Mouse (Mus musculus) lung, embryonic 16.5 days (tissue): ENCODE measurements at regions not wholly inside any gene's neighbourhood (a gene's known extent, or its start where the extent isn't known, plus 50 kb on each side); places are given as distances from the start of the nearest gene placed in this dataset.

Experiments
- ATAC-seq: fragments of 200-750 bp; cut with Nextera tagmentation; 2 replicates; pipeline ENCODE4 v1.8.0; 2017; ENCODE audit warnings: low read depth, mild to moderate bottlenecking, moderate library complexity
- H3K27ac ChIP-seq: fragments of 300-500 bp; sonication (generic); 2 replicates; pipeline ENCODE4 v1.5.1; 2014; ENCODE audit warnings: mild to moderate bottlenecking, control low read depth, low read length
- H3K27me3 ChIP-seq: fragments of 300-500 bp; sonication (generic); 2 replicates; pipeline ENCODE4 v1.6.1; 2014; ENCODE audit warnings: low read depth, low read length, mixed read lengths; ENCODE audit not compliant: control insufficient read depth, insufficient read depth
- H3K36me3 ChIP-seq: fragments of 300-500 bp; sonication (generic); 2 replicates; pipeline ENCODE4 v1.6.1; 2014; ENCODE audit warnings: low read length; ENCODE audit not compliant: control insufficient read depth, insufficient read depth
- H3K4me1 ChIP-seq: fragments of 300-500 bp; sonication (generic); replicated peaks from 2 replicates; pipeline ENCODE4 v1.6.1; 2014; ENCODE audit warnings: low read length, mixed read lengths; ENCODE audit not compliant: control insufficient read depth, insufficient read depth
- H3K4me2 ChIP-seq: fragments of 300-500 bp; sonication (generic); 2 replicates; pipeline ENCODE4 v1.6.1; 2014; ENCODE audit warnings: low read depth, low read length, control low read depth
- H3K4me3 ChIP-seq: fragments of 300-500 bp; sonication (generic); 2 replicates; pipeline ENCODE4 v1.5.1; 2014; ENCODE audit warnings: mild to moderate bottlenecking, low read length, control low read depth
- H3K9ac ChIP-seq: fragments of 300-500 bp; sonication (generic); 2 replicates; pipeline ENCODE4 v1.6.1; 2014; ENCODE audit warnings: low read length, control low read depth
- H3K9me3 ChIP-seq: fragments of 300-500 bp; sonication (generic); 2 replicates; pipeline ENCODE4 v1.6.1; 2016; ENCODE audit warnings: low read length; ENCODE audit not compliant: control insufficient read depth
- WGBS: fragments of 180-500 bp; shearing (Covaris S2); extraction: QIAGEN DNeasy Blood & Tissue Kit; methylation state at CpG from one replicate; pipeline ENCODE4 v1.1.7; 2014; 5-methylcytosine and 5-hydroxymethylcytosine counted together

DNA sequence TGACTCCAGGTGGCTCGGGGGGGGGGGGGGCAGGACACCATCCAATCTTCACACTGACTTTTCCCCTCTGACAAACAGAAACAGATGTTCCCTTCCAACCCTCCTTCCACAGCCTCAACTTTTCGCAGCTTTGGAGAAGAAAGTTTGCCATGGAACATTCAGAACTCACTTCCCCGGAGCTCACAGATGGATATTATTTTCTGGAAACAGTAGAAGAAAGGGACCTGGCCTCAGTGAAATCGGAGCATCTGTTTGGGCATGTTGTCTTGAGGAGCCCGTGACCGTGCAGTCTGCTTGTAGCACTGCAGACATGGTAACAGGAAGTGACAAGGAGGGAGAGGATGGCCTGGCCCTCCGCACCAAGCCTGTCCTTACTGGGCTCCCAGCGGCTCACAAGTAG is 90.1 kb downstream of the Rbm43 start:
- WGBS: 75% methylated on average over 8 of the region's 8 CpGs
- no peaks in the 10 kb centered on the region for H3K9me3 ChIP-seq
- no peak overlapping the region for H3K4me2 ChIP-seq
- no peaks in the 10 kb centered on the region for H3K36me3 ChIP-seq
- H3K9ac ChIP-seq: no peak overlapping the region
- no peaks in the 10 kb centered on the region for H3K4me1 ChIP-seq
- no peak for ATAC-seq
- no peaks in the 10 kb centered on the region for H3K27me3 ChIP-seq
- H3K27ac ChIP-seq: no peak overlapping the region
- H3K4me3 ChIP-seq: no peak overlapping the region

DNA sequence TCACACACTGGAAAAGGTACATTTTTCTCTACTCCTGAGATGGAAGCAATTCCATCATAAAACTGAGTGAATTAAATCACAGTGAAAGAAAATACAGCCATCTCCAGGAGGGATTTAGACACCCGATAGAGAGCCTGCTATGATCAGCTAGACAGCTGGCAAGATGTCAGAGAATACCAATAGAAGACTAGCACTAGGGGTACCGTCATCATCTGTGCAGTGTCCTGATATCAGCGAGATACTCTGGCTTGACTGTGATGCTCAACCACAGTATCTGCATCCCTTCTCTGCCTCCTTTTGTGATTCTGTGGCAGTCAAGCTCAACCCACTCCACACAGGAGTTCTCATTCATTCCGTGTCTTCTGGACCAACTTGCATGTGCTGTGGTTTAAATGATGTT is 87.4 kb downstream of the Rbm43 start:
- 68% methylated on average over 4 of the region's 4 CpGs for WGBS
- Histone ChIP-seq H3K9ac (no peak overlapping the region), H3K27me3 (no peaks in the 10 kb centered on the region), H3K9me3 (no peaks in the 10 kb centered on the region), H3K36me3 (no peaks in the 10 kb centered on the region), H3K4me1 (no peaks in the 10 kb centered on the region), H3K27ac (no peak overlapping the region), H3K4me2 (no peak overlapping the region), H3K4me3 (no peak overlapping the region)
- no peak for ATAC-seq

DNA sequence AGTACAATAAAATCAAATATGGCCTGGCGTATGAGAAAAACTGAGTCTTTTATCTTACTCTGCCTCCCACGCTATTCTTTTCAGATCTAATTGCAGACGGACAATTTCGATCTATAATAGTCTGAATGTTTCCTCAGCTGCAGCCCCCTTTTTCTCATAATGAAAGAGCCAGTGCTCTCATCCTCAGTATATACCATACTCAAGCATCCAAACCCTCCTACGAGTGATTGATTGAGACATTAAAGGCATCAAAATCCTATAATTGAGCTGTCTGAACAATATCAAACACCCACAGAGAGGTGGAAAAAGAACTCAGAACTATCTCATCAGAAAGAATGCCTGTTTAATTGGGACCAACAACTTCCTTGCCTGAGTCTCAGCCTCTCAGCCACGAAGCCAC is 87.0 kb downstream of the Rbm43 start:
- Histone ChIP-seq H3K4me2 (no peak overlapping the region), H3K9ac (no peak overlapping the region), H3K4me1 (no peaks in the 10 kb centered on the region), H3K9me3 (no peaks in the 10 kb centered on the region), H3K4me3 (no peak overlapping the region), H3K36me3 (no peaks in the 10 kb centered on the region), H3K27ac (no peak overlapping the region), H3K27me3 (no peaks in the 10 kb centered on the region)
- no peak for ATAC-seq
- 84% methylated on average over 6 of the region's 6 CpGs for WGBS

DNA sequence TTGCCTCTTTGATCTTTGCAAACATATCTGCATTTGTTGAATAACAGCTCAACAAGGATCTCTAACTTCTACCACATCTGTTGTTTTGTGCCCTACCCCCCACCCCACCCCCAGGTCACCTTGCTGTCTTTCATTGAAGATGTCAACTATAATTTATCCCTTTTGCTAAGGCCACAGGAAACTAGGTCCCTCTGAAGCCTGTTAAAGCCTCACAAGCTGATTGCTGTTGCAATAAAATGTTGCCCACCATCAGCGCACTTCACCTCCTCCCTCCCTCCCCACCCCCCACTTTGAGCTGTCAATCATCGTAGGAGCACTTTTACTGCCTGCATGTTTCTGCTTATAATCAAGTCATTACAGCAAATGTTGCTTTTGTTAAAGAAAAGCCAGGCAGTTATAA is 86.5 kb downstream of the Rbm43 start:
- no peak for ATAC-seq
- no peaks in the 10 kb centered on the region for H3K4me1 ChIP-seq
- H3K36me3 ChIP-seq: no peaks in the 10 kb centered on the region
- no peaks in the 10 kb centered on the region for H3K9me3 ChIP-seq
- H3K9ac ChIP-seq: no peak overlapping the region
- H3K4me2 ChIP-seq: no peak overlapping the region
- H3K27ac ChIP-seq: no peak overlapping the region
- 68% methylated on average over 2 of the region's 2 CpGs for WGBS
- no peaks in the 10 kb centered on the region for H3K27me3 ChIP-seq
- H3K4me3 ChIP-seq: no peak overlapping the region

DNA sequence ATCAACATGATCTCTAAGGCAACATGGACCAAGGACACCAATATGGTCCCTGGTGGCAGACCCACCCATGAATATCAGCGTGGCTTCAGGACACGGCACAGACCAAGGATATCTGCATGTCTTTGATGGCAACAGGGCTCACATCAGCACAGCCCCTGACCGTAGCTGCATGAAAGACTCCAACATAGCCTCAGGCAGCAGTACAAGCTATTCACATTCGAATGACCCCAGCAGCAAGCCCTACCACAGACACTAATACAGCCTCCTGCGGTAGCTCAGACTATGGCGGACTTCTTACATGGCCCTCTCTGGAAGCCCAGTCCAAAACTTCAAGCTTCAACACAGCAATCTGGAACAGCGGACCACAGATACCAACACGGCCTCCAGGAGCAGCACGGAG is 84.4 kb downstream of the Rbm43 start:
- H3K36me3 ChIP-seq: no peaks in the 10 kb centered on the region
- H3K27me3 ChIP-seq: no peaks in the 10 kb centered on the region
- ATAC-seq: no peak
- H3K9ac ChIP-seq: no peak overlapping the region
- WGBS: 91% methylated on average over 9 of the region's 9 CpGs
- H3K9me3 ChIP-seq: no peaks in the 10 kb centered on the region
- H3K4me2 ChIP-seq: no peak overlapping the region
- no peak overlapping the region for H3K27ac ChIP-seq
- no peak overlapping the region for H3K4me3 ChIP-seq
- H3K4me1 ChIP-seq: no peaks in the 10 kb centered on the region

DNA sequence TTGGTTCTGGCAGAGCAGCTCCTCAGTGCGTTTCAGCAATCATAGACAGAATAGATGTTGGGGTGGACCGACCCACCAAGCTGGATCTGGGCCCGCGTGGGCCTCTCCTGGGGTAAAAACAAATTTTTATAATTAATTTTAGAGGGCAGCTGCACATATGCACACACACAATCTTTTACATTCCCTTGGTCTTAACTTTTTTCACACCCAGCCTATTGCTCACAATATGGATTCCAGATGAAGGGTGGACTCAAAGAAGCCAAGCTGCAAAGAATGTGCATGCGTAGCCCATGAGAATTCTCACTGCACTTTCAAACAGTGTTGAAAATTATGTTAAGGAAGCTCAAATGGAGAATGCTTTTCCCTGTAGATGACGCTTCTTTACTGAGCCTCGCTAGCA is 83.3 kb downstream of the Rbm43 start:
- H3K27me3 ChIP-seq: no peaks in the 10 kb centered on the region
- 87% methylated on average over 7 of the region's 7 CpGs for WGBS
- H3K4me2 ChIP-seq: no peak overlapping the region
- H3K27ac ChIP-seq: no peak overlapping the region
- H3K9me3 ChIP-seq: no peaks in the 10 kb centered on the region
- H3K9ac ChIP-seq: no peak overlapping the region
- H3K4me1 ChIP-seq: no peaks in the 10 kb centered on the region
- no peak for ATAC-seq
- H3K36me3 ChIP-seq: no peaks in the 10 kb centered on the region
- no peak overlapping the region for H3K4me3 ChIP-seq

DNA sequence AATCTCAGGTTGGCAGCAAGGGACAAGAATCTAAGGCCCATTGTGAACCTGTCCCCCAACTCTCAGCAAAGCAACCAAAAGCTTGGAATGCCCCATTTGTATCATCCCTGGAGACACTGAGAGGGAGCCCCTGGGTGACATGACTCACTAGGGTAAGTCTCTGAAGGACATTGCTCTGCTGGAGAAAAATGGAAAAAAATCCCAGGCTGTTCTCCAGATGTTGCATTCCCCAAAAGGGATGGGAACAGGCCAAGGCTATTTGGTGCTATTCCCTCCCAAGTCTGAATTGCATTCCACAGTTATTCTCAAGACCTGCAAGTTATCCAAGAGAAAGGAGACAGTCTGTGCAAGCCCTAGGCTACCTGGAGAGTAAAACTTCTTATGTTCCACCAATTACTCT is 77.7 kb downstream of the Rbm43 start:
- no peak for ATAC-seq
- Histone ChIP-seq H3K27ac (no peak overlapping the region), H3K4me1 (no peaks in the 10 kb centered on the region), H3K27me3 (no peaks in the 10 kb centered on the region), H3K4me3 (no peak overlapping the region), H3K9ac (no peak overlapping the region), H3K4me2 (no peak overlapping the region), H3K9me3 (no peaks in the 10 kb centered on the region), H3K36me3 (no peaks in the 10 kb centered on the region)

DNA sequence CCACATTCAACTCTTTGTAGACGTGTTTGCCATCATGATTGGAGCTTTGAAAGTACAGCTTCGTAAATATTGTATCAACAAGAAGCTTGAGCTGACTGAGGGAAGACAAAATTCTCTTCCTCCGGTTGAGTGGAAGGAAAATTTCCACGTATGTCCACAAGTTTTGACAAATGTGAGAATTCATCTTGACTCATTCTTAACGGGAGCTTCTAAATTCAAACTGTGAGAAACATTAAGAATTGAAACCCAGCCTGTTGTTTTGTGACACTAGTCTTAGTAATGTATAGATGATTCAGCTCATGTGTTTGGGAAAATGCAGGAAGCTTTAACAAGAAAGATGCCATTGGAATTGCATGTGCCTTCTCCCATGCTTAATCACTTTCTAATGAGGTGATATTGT is 68.9 kb downstream of the Rbm43 start:
- H3K4me2 ChIP-seq: no peak overlapping the region
- 39% methylated on average over 5 of the region's 5 CpGs for WGBS
- no peaks in the 10 kb centered on the region for H3K36me3 ChIP-seq
- H3K9ac ChIP-seq: no peak overlapping the region
- no peaks in the 10 kb centered on the region for H3K27me3 ChIP-seq
- no peaks in the 10 kb centered on the region for H3K9me3 ChIP-seq
- no peak for ATAC-seq
- H3K27ac ChIP-seq: no peak overlapping the region
- 0 out of 2 replicates have a peak, but pooled peaks cover 2% of the 10 kb centered on the region for H3K4me1 ChIP-seq
- H3K4me3 ChIP-seq: no peak overlapping the region

DNA sequence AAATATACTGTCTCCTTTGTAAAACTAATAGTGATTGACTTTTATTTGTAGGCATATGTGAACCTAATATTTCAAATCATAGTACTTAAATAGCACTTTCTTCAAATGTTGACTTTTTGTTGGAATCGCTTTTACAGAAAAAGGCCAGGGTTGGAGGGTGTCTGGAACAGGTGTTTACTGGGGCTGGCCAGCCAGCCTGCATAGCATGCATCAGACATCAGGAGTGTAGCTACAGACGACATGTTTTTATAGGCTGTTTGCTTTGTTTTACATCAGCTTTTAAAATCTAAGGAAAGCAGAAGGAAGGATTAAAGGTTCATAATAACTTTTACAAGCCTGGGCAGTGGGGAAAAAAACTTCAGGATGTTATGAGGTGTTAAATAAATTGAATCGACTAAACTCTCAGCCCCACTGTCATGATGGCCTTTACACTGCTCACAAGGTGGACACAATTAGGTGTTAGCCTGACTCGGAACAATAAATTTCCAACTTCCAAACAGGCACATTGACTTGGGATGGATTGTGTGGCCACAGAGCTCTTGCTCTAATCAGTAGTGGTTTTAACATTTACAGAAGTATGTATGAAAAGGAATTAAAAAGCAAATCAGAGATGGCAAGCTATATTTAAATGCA is 66.0 kb downstream of the Rbm43 start:
- Histone ChIP-seq H3K27ac (no peak overlapping the region), H3K4me3 (no peak overlapping the region), H3K27me3 (no peaks in the 10 kb centered on the region), H3K4me1 (0 out of 2 replicates have a peak, but pooled peaks cover 2% of the 10 kb centered on the region), H3K9me3 (no peaks in the 10 kb centered on the region), H3K36me3 (no peaks in the 10 kb centered on the region), H3K4me2 (no peak overlapping the region), H3K9ac (no peak overlapping the region)
- ATAC-seq: no peak
- 48% methylated on average over 4 of the region's 4 CpGs for WGBS

DNA sequence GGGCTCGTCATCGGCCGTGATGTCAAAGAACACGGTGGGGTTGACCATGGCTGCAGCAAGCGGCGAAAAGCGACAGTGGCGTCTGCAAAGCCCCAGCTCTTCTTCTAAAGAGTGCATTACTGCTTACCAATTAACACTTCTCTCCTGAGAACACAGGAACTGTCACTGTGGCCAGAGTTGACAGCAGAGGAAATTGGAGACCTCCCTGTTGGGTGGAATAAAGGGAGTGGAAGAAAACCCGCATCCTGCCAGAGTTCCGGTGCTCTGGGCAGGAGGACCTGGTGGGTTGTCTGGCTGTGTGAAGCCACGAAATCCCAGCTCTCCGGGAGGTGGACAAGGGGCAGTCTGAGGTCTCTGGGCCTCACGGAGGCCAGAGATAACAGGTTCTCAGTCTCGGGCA is 63.4 kb downstream of the Rbm43 start:
- no peaks in the 10 kb centered on the region for H3K9me3 ChIP-seq
- no peak overlapping the region for H3K4me2 ChIP-seq
- no peak overlapping the region for H3K4me3 ChIP-seq
- ATAC-seq: no peak
- H3K4me1 ChIP-seq: no peaks in the 10 kb centered on the region
- H3K36me3 ChIP-seq: no peaks in the 10 kb centered on the region
- WGBS: 84% methylated on average over 14 of the region's 14 CpGs
- H3K27ac ChIP-seq: no peak overlapping the region
- no peak overlapping the region for H3K9ac ChIP-seq
- H3K27me3 ChIP-seq: no peaks in the 10 kb centered on the region
